Mouse (Mus musculus) embryo, embryonic 11 days (tissue): ENCODE data around the gene Zhx3.

ENCODE experiments used
- DNase-seq: peaks from one replicate; pipeline ENCODE4 v3.0.0-alpha.2; 2015

Gene Zhx3

GRCm38 (mm10) chr2:160872890-160873382, at the start of gene Zhx3:
Gene Zhx3, minus strand, starts transcription at chr2:160872998.
- DNase-seq, result peak; percentile 98

GRCm38 (mm10) chr2:160921285-160921684, 48.5 kb upstream of the Zhx3 start:
- DNase-seq, result no peak

- no peak for DNase-seq
Observed at GRCm38 (mm10) chr2:160918930-160919215, 46.1 kb upstream of the Zhx3 start.

- DNase-seq, result no peak
Observed at GRCm38 (mm10) chr2:160918154-160918929, 45.5 kb upstream of the Zhx3 start.

GRCm38 (mm10) chr2:160917313-160917712, 44.5 kb upstream of the Zhx3 start:
- DNase-seq, result no peak

- no peak for DNase-seq
Observed at GRCm38 (mm10) chr2:160916714-160917113, 43.9 kb upstream of the Zhx3 start.

- no peak for DNase-seq
Observed at GRCm38 (mm10) chr2:160915821-160916610, 43.2 kb upstream of the Zhx3 start.

- DNase-seq, result no peak
Observed at GRCm38 (mm10) chr2:160914656-160915055, 41.9 kb upstream of the Zhx3 start.

GRCm38 (mm10) chr2:160912231-160912671, 39.5 kb upstream of the Zhx3 start, which contains the start of gene Emilin3:
Gene Emilin3, minus strand, starts transcription at chr2:160912328.
- DNase-seq, result peak; percentile 76

- peak; percentile 52 for DNase-seq
Observed at GRCm38 (mm10) chr2:160911558-160912201, 38.9 kb upstream of the Zhx3 start.

GRCm38 (mm10) chr2:160910633-160911032, 37.8 kb upstream of the Zhx3 start:
- DNase-seq, result no peak

- no peak for DNase-seq
Observed at GRCm38 (mm10) chr2:160908607-160909006, 35.8 kb upstream of the Zhx3 start.

GRCm38 (mm10) chr2:160906101-160906500, 33.3 kb upstream of the Zhx3 start:
- DNase-seq, result no peak

GRCm38 (mm10) chr2:160905301-160905700, 32.5 kb upstream of the Zhx3 start:
- DNase-seq, result no peak

GRCm38 (mm10) chr2:160901656-160902412, 29.0 kb upstream of the Zhx3 start:
- no peak for DNase-seq

GRCm38 (mm10) chr2:160891697-160892096, 18.9 kb upstream of the Zhx3 start:
- no peak for DNase-seq

GRCm38 (mm10) chr2:160891045-160891444, 18.2 kb upstream of the Zhx3 start:
- no peak for DNase-seq

GRCm38 (mm10) chr2:160887859-160888258, 15.1 kb upstream of the Zhx3 start:
- peak; percentile 60 for DNase-seq

- peak; percentile 84 for DNase-seq
Observed at GRCm38 (mm10) chr2:160887284-160887683, 14.5 kb upstream of the Zhx3 start.

GRCm38 (mm10) chr2:160886221-160886620, 13.4 kb upstream of the Zhx3 start:
- DNase-seq, result no peak

- DNase-seq, result peak; percentile 69
Observed at GRCm38 (mm10) chr2:160884830-160885229, 12.0 kb upstream of the Zhx3 start.

GRCm38 (mm10) chr2:160883912-160884311, 11.1 kb upstream of the Zhx3 start:
- DNase-seq, result no peak

GRCm38 (mm10) chr2:160882436-160882835, 9.6 kb upstream of the Zhx3 start:
- no peak for DNase-seq
